Mouse (Mus musculus): Measurements from ENCODE around the gene Slc35b2. TPM values are rescaled to one million over a fixed set of nuclear protein-coding genes. Genes with fewer than 3 reads are reported as not detected.

The Slc35b2 gene
- polyA plus RNA-seq, 1 experiment from 2014 or later, result 131 TPM

GRCm38 (mm10) chr17:45578843-45579242 is 15.2 kb downstream of the Slc35b2 start:
- no peak overlapping the region for H3K9ac ChIP-seq (ENCODE audit: low read length)
- H3K4me3 ChIP-seq (ENCODE audit: low read length), result no peak overlapping the region
- WGBS, result 75% methylated on average over 7 of the region's 7 CpGs
- H3K27me3 ChIP-seq (ENCODE audit: control insufficient read depth, insufficient read depth, low read depth, low read length), result no peaks in the 10 kb centered on the region
- no peaks in the 10 kb centered on the region for H3K9me3 ChIP-seq (ENCODE audit: control insufficient read depth, low read length)
- no peaks in the 10 kb centered on the region for H3K36me3 ChIP-seq (ENCODE audit: control insufficient read depth, insufficient read depth, low read length)
- ATAC-seq (ENCODE audit: low read depth), result no peak
- peak overlapping the region; percentile 73; the same call in 1 of the 2 replicates for H3K27ac ChIP-seq (ENCODE audit: low read length)
- peaks cover 16% of the 10 kb centered on the region for H3K4me1 ChIP-seq (replicated peaks; ENCODE audit: control insufficient read depth, insufficient read depth, low read length)
- no peak overlapping the region for H3K4me2 ChIP-seq (ENCODE audit: low read depth, low read length)

DNA sequence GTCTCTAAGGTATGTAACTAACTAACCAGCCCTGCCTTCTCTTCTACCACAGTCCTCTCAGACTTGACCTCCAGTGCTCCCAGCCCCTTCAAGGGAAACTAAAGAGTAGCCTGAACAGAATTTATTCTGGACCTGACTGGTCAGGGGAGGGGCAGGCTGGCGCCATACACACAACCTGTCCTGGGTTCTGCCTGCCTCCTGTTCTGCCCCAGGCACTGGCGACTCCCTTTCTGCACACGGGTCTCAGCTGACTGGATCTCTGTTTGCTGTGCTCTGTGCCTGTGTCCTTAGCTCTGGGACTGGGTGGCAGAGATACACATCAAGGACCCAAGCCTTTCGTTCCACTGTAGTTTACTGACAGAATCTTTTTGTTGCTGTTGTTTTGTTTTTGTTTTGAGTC is 15.9 kb downstream of the Slc35b2 start:
- ATAC-seq (ENCODE audit: low read depth), result no peak

GRCm38 (mm10) chr17:45580958-45581477 is 17.3 kb downstream of the Slc35b2 start:
- H3K4me3 ChIP-seq (ENCODE audit: low read length), result no peak overlapping the region
- peak overlapping the region; percentile 40; the same call in 1 of the 2 replicates for H3K9ac ChIP-seq (ENCODE audit: low read length)
- H3K4me2 ChIP-seq (ENCODE audit: low read depth, low read length), result peak overlapping the region; percentile 8; the same call in 1 of the 2 replicates
- no peaks in the 10 kb centered on the region for H3K9me3 ChIP-seq (ENCODE audit: control insufficient read depth, low read length)
- peak; percentile 23; the same call in 1 of the 2 replicates for ATAC-seq (ENCODE audit: low read depth)
- no peaks in the 10 kb centered on the region for H3K27me3 ChIP-seq (ENCODE audit: control insufficient read depth, insufficient read depth, low read depth, low read length)
- peaks cover 33% of the 10 kb centered on the region for H3K4me1 ChIP-seq (replicated peaks; ENCODE audit: control insufficient read depth, insufficient read depth, low read length)
- peak overlapping the region; percentile 34 for H3K27ac ChIP-seq (ENCODE audit: low read length)
- H3K36me3 ChIP-seq (ENCODE audit: control insufficient read depth, insufficient read depth, low read length), result no peaks in the 10 kb centered on the region
- WGBS, result 17% methylated on average over 12 of the region's 12 CpGs

More for the DNA sequence above, 15.9 kb downstream of the Slc35b2 start:
- no peak overlapping the region for H3K4me3 ChIP-seq (ENCODE audit: low read length)
- no peaks in the 10 kb centered on the region for H3K9me3 ChIP-seq (ENCODE audit: control insufficient read depth, low read length)
- H3K36me3 ChIP-seq (ENCODE audit: control insufficient read depth, insufficient read depth, low read length), result no peaks in the 10 kb centered on the region
- no peak overlapping the region for H3K4me2 ChIP-seq (ENCODE audit: low read depth, low read length)
- no peak overlapping the region for H3K9ac ChIP-seq (ENCODE audit: low read length)
- WGBS, result 77% methylated on average over 4 of the region's 4 CpGs
- no peaks in the 10 kb centered on the region for H3K27me3 ChIP-seq (ENCODE audit: control insufficient read depth, insufficient read depth, low read depth, low read length)
- H3K4me1 ChIP-seq (replicated peaks; ENCODE audit: control insufficient read depth, insufficient read depth, low read length), result peaks cover 20% of the 10 kb centered on the region
- no peak overlapping the region for H3K27ac ChIP-seq (ENCODE audit: low read length)

DNA sequence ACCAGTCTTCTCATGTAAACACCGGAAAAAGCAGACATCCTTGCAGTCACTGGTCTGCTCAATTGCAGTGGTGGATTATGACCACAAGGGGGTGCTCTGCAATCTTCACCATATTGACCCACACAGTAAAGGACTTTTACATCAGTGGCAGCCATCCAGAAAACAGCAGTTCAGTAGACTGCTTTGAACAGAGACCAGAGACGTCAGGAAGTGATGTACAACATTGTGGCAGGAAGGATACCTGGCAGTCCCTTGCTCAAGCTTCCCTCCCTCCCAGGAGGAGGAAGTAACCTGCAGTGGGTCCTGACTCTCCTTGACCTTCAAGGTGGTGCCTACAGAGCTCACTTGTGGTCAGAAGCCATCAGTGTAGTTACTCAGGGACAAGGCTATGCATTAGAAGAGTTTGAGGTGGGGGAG is 17.9 kb downstream of the Slc35b2 start:
- Histone ChIP-seq H3K27ac (ENCODE audit: low read length) (peak overlapping the region; percentile 34; the same call in 1 of the 2 replicates), H3K4me1 (replicated peaks; ENCODE audit: control insufficient read depth, insufficient read depth, low read length) (peaks cover 35% of the 10 kb centered on the region)
- WGBS, result 3% methylated on average over 2 of the region's 2 CpGs

GRCm38 (mm10) chr17:45582188-45582587 is 18.5 kb downstream of the Slc35b2 start:
- 91% methylated on average over 6 of the region's 6 CpGs for WGBS
- Histone ChIP-seq H3K36me3 (ENCODE audit: control insufficient read depth, insufficient read depth, low read length) (peaks cover 9% of the 10 kb centered on the region), H3K4me1 (replicated peaks; ENCODE audit: control insufficient read depth, insufficient read depth, low read length) (peaks cover 35% of the 10 kb centered on the region), H3K9ac (ENCODE audit: low read length) (no peak overlapping the region), H3K9me3 (ENCODE audit: control insufficient read depth, low read length) (peaks cover 3% of the 10 kb centered on the region; the same call in 1 of the 2 replicates), H3K27ac (ENCODE audit: low read length) (no peak overlapping the region), H3K27me3 (ENCODE audit: control insufficient read depth, insufficient read depth, low read depth, low read length) (no peaks in the 10 kb centered on the region), H3K4me2 (ENCODE audit: low read depth, low read length) (no peak overlapping the region), H3K4me3 (ENCODE audit: low read length) (no peak overlapping the region)
- no peak for ATAC-seq (ENCODE audit: low read depth)

More for the DNA sequence above, 17.9 kb downstream of the Slc35b2 start:
- Histone ChIP-seq H3K27me3 (ENCODE audit: control insufficient read depth, insufficient read depth, low read depth, low read length) (no peaks in the 10 kb centered on the region), H3K4me3 (ENCODE audit: low read length) (no peak overlapping the region), H3K36me3 (ENCODE audit: control insufficient read depth, insufficient read depth, low read length) (peaks cover 3% of the 10 kb centered on the region), H3K9me3 (ENCODE audit: control insufficient read depth, low read length) (peaks cover 3% of the 10 kb centered on the region; the same call in 1 of the 2 replicates), H3K9ac (ENCODE audit: low read length) (no peak overlapping the region), H3K4me2 (ENCODE audit: low read depth, low read length) (no peak overlapping the region)
- ATAC-seq (ENCODE audit: low read depth), result peak; percentile 29; the same call in 1 of the 2 replicates

GRCm38 (mm10) chr17:45582715-45583355 is 19.2 kb downstream of the Slc35b2 start:
- no peak overlapping the region for H3K9ac ChIP-seq (ENCODE audit: low read length)
- peaks cover 3% of the 10 kb centered on the region; the same call in 1 of the 2 replicates for H3K9me3 ChIP-seq (ENCODE audit: control insufficient read depth, low read length)
- no peak overlapping the region for H3K4me3 ChIP-seq (ENCODE audit: low read length)
- no peak overlapping the region for H3K27ac ChIP-seq (ENCODE audit: low read length)
- ATAC-seq (ENCODE audit: low read depth), result no peak
- H3K4me1 ChIP-seq (replicated peaks; ENCODE audit: control insufficient read depth, insufficient read depth, low read length), result peaks cover 35% of the 10 kb centered on the region
- H3K27me3 ChIP-seq (ENCODE audit: control insufficient read depth, insufficient read depth, low read depth, low read length), result no peaks in the 10 kb centered on the region
- H3K36me3 ChIP-seq (ENCODE audit: control insufficient read depth, insufficient read depth, low read length), result peaks cover 10% of the 10 kb centered on the region
- WGBS, result 63% methylated on average over 6 of the region's 6 CpGs
- H3K4me2 ChIP-seq (ENCODE audit: low read depth, low read length), result no peak overlapping the region

GRCm38 (mm10) chr17:45584096-45584896 is 20.6 kb downstream of the Slc35b2 start:
- 34% methylated on average over 12 of the region's 12 CpGs for whole genome bisulfite sequencing
- no peaks in the 10 kb centered on the region for H3K27me3 ChIP-seq (ENCODE audit: control insufficient read depth, insufficient read depth, low read depth, low read length)
- peaks cover 10% of the 10 kb centered on the region for H3K36me3 ChIP-seq (ENCODE audit: control insufficient read depth, insufficient read depth, low read length)
- peak overlapping the region; percentile 48 for H3K9ac ChIP-seq (ENCODE audit: low read length)
- no peak overlapping the region for H3K4me3 ChIP-seq (ENCODE audit: low read length)
- peaks cover 32% of the 10 kb centered on the region for H3K4me1 ChIP-seq (replicated peaks; ENCODE audit: control insufficient read depth, insufficient read depth, low read length)
- peak overlapping the region; percentile 93 for H3K27ac ChIP-seq (ENCODE audit: low read length)
- H3K9me3 ChIP-seq (ENCODE audit: control insufficient read depth, low read length), result peaks cover 3% of the 10 kb centered on the region; the same call in 1 of the 2 replicates
- ATAC-seq (ENCODE audit: low read depth), result peak; percentile 79
- H3K4me2 ChIP-seq (ENCODE audit: low read depth, low read length), result peak overlapping the region; percentile 12; the same call in 1 of the 2 replicates

DNA sequence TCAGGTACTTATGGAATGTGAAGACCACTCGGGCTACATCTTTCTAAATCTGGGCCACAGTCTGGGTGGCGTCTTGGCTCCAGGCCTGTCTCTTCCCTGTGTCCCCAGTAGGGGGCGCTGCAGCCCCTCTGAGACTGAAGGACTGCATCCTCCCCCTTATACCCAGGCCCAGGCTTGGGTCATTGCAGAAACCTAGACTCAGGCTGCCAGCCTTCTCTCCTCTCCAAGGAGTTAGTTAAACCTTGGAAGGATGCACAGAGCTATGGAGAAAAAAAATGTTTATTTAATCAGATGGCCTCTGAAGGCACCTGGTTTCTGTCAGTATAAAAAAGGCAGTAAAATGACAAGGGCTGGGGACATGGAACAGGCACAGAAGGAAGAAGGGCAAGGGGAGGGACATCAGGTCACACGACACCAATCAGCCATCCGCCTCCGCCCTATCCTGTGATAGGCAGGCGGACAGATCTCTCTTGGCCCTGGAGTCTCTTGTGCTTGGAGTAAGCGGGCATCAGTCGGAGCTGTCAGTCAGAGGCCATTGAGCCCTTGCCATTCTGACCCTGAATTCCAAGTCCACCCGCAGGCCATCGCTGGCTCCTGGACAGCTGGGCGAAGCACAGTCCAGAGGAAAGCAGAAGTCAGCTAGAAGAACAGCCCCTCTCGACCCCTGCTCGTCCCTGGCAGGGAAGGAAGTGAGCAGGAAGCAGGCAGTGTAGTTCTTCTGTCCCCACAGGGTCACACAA is 21.4 kb downstream of the Slc35b2 start:
- Histone ChIP-seq H3K4me1 (replicated peaks; ENCODE audit: control insufficient read depth, insufficient read depth, low read length) (peaks cover 32% of the 10 kb centered on the region), H3K27me3 (ENCODE audit: control insufficient read depth, insufficient read depth, low read depth, low read length) (no peaks in the 10 kb centered on the region), H3K4me3 (ENCODE audit: low read length) (no peak overlapping the region), H3K36me3 (ENCODE audit: control insufficient read depth, insufficient read depth, low read length) (peaks cover 10% of the 10 kb centered on the region), H3K9me3 (ENCODE audit: control insufficient read depth, low read length) (peaks cover 3% of the 10 kb centered on the region; the same call in 1 of the 2 replicates), H3K27ac (ENCODE audit: low read length) (peak overlapping the region; percentile 93), H3K9ac (ENCODE audit: low read length) (peak overlapping the region; percentile 48), H3K4me2 (ENCODE audit: low read depth, low read length) (peak overlapping the region; percentile 12; the same call in 1 of the 2 replicates)
- peak; percentile 58 for ATAC-seq (ENCODE audit: low read depth)
- 22% methylated on average over 14 of the region's 14 CpGs for WGBS

Data from lung, embryonic 16.5 days (tissue).